Mouse (Mus musculus) ES-Bruce4 (cell line): ENCODE data around the gene Kif1b.

ENCODE experiments used
- CTCF ChIP-seq: IDR thresholded peaks from one replicate; pipeline ENCODE4 v1.8.1; 2011; ENCODE audit warnings: low read depth, low read length
- EP300 ChIP-seq: IDR thresholded peaks from 2 replicates; pipeline ENCODE4 v1.6.1; 2011; ENCODE audit warnings: low read depth, low read length; ENCODE audit not compliant: insufficient read depth
- POLR2A ChIP-seq: IDR thresholded peaks from one replicate; pipeline ENCODE4 v1.8.1; 2011; ENCODE audit warnings: low read length; ENCODE audit not compliant: insufficient read depth

DNA sequence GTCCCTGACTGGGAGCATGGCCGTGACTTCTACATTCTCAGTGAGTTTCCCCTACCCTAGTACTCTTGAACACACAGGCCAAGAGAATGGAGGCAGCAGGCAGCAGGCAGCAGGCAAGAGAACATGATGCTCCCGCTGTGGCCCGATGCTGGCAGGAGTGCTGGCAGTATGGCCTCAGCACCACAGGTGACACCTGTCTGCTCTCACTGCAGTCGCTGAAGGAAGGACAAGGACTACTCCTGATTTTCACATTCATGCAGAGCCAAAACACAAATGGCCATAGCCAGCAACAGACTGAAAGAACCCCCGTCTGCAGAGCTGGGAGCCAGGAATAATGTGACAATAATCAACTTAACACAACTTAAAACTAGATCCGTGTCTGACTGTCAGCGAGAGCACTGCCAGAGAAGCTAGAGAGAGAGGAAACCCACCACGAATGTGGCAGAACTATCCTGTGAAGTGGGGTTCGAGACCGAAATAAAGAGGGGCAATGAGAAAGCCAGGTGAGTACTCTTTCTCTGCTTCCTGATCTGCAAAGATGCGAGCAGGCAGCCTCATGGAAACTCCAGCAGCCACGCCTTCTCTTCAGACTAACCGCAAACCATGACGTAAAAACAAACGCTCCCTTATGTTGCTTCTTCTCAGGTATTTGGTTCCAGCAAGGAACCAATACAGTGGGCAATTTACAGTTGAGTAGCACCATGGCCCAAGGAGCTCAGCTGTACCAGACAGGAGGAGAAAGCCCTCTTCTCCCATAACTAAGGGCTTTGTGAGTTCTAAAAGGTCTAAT, 50.8 kb downstream of the Kif1b start:
- no peak for TF ChIP-seq CTCF
- TF ChIP-seq POLR2A, result no peak
- TF ChIP-seq EP300, result no peak
